Comparison of ENCODE assay signal across 8 mouse cellular contexts in the genomic region with DNA sequence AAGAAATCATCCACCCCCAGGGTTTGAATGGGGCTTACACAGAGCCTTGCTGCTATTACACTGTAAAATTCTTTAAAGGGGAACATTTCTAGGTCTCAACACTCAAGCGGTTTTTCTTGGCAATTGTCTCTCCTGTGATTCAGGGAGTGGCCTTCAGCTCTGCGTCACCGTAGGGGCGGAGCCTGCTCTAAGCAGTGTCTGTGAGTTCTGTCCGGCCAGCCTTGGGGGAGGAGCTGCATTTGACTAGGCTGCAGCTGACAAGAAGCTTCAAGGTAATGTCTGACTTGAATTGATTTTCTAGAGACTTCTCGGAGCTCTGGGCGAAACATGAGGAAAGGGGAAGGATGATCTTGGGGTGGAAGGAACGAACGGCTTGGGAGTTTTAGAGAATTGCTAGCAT. TPM values are rescaled to one million over a fixed set of nuclear protein-coding genes. Genes with fewer than 3 reads are reported as not detected.
DNase-seq lines count a peak whose midpoint lies in the region; ATAC-seq and TF ChIP-seq lines count a peak whose summit lies in the region.

No protein-coding gene starts in this region.

- peak; percentile 57 for DNase-seq in ovary, adult 18-20 months (ENCODE audit: low spot score)
- DNase-seq in ovary, postnatal 10 days (ENCODE audit: low spot score), result no peak
- DNase-seq in embryonic facial prominence, embryonic 11.5 days (ENCODE audit: low spot score), result peak; percentile 61
- peak; percentile 14 to 31 for DNase-seq in heart, adult 9 months (ENCODE audit: low spot score in 2 of 2)
- peak; percentile 80 for DNase-seq in kidney, adult 2 months
- peak; percentile 31 for DNase-seq in liver, postnatal 0 days
- DNase-seq in spleen, postnatal 4 days (ENCODE audit: low spot score in 2 of 2), result no peak

- H3K9ac ChIP-seq in embryonic facial prominence, embryonic 11.5 days (replicated peaks; ENCODE audit: low read length), result no peak overlapping the region
- H3K9ac ChIP-seq in liver, postnatal 0 days (replicated peaks), result no peak overlapping the region
- H3K9ac ChIP-seq in neural tube, embryonic 15.5 days (replicated peaks), result no peak overlapping the region

- no peak overlapping the region for H3K4me2 ChIP-seq in embryonic facial prominence, embryonic 11.5 days (ENCODE audit: low read depth, low read length)
- no peak overlapping the region for H3K4me2 ChIP-seq in liver, postnatal 0 days (ENCODE audit: low read depth, low read length)
- peak overlapping the region; percentile 45 for H3K4me2 ChIP-seq in neural tube, embryonic 15.5 days

- H3K36me3 ChIP-seq in embryonic facial prominence, embryonic 11.5 days (replicated peaks; ENCODE audit: control insufficient read depth, insufficient read depth, low read depth, low read length), result no peaks in the 10 kb centered on the region
- H3K36me3 ChIP-seq in kidney, adult 2 months (ENCODE audit: control insufficient read depth, insufficient read depth, low read length), result no peaks in the 10 kb centered on the region
- no peaks in the 10 kb centered on the region for H3K36me3 ChIP-seq in liver, postnatal 0 days (replicated peaks; ENCODE audit: insufficient read depth, low read length)
- H3K36me3 ChIP-seq in neural tube, embryonic 15.5 days, result no peaks in the 10 kb centered on the region

- no peak for TF ChIP-seq EP300 in liver, postnatal 0 days (IDR thresholded peaks at IDR 0.05; ENCODE audit: low read depth)

- TF ChIP-seq CTCF in kidney, adult 2 months (conservative IDR thresholded peaks at IDR 0.05; ENCODE audit: insufficient read depth, insufficient read length, low read depth, low read length), result no peak
- TF ChIP-seq CTCF in liver, postnatal 0 days (IDR thresholded peaks at IDR 0.05; ENCODE audit: low read depth), result no peak

- peak; percentile 76; the same call in 1 of the 2 replicates for ATAC-seq in embryonic facial prominence, embryonic 11.5 days (replicated peaks; ENCODE audit: insufficient number of reproducible peaks, low FRiP score, low TSS enrichment, low read depth)
- ATAC-seq in liver, postnatal 0 days, result no peak
- ATAC-seq in neural tube, embryonic 15.5 days (ENCODE audit: low FRiP score), result peak; percentile 79; the same call in 1 of the 2 replicates

- no peaks in the 10 kb centered on the region for H3K27me3 ChIP-seq in embryonic facial prominence, embryonic 11.5 days (ENCODE audit: control insufficient read depth, insufficient read depth, low read length)
- no peaks in the 10 kb centered on the region for H3K27me3 ChIP-seq in kidney, adult 2 months (replicated peaks; ENCODE audit: control insufficient read depth, insufficient read depth, low read length)
- no peaks in the 10 kb centered on the region for H3K27me3 ChIP-seq in liver, postnatal 0 days (ENCODE audit: insufficient read depth, low read length)
- H3K27me3 ChIP-seq in neural tube, embryonic 15.5 days (replicated peaks), result no peaks in the 10 kb centered on the region

- no peaks in the 10 kb centered on the region for H3K4me1 ChIP-seq in embryonic facial prominence, embryonic 11.5 days (ENCODE audit: control insufficient read depth, insufficient read depth, low read length)
- no peaks in the 10 kb centered on the region for H3K4me1 ChIP-seq in kidney, adult 2 months (ENCODE audit: control insufficient read depth, insufficient read depth, low read length)
- H3K4me1 ChIP-seq in liver, postnatal 0 days (ENCODE audit: insufficient read depth), result no peaks in the 10 kb centered on the region
- H3K4me1 ChIP-seq in neural tube, embryonic 15.5 days, result no peaks in the 10 kb centered on the region

- no peak overlapping the region for H3K4me3 ChIP-seq in embryonic facial prominence, embryonic 11.5 days (ENCODE audit: low read depth, low read length)
- peak overlapping the region; percentile 28; the same call in 1 of the 2 replicates for H3K4me3 ChIP-seq in kidney, adult 2 months (ENCODE audit: insufficient read depth, low read depth, low read length)
- no peak overlapping the region for H3K4me3 ChIP-seq in liver, postnatal 0 days (ENCODE audit: low read depth, low read length)
- no peak overlapping the region; the same call in 1 of the 2 replicates for H3K4me3 ChIP-seq in neural tube, embryonic 15.5 days (replicated peaks)

- 33% methylated on average over 9 of the region's 9 CpGs for WGBS in embryonic facial prominence, embryonic 11.5 days
- 7% methylated on average over 9 of the region's 9 CpGs for WGBS in kidney, adult 2 months
- 47% methylated on average over 9 of the region's 9 CpGs for WGBS in liver, postnatal 0 days (ENCODE audit: insufficient replicate concordance)
- WGBS in neural tube, embryonic 15.5 days, result 36% methylated on average over 9 of the region's 9 CpGs

- H3K27ac ChIP-seq in embryonic facial prominence, embryonic 11.5 days (replicated peaks; ENCODE audit: low read depth, low read length), result no peak overlapping the region
- no peak overlapping the region for H3K27ac ChIP-seq in kidney, adult 2 months (ENCODE audit: insufficient read depth, low read depth, low read length)
- no peak overlapping the region for H3K27ac ChIP-seq in liver, postnatal 0 days (ENCODE audit: low read depth)
- H3K27ac ChIP-seq in neural tube, embryonic 15.5 days (replicated peaks), result no peak overlapping the region

- H3K9me3 ChIP-seq in embryonic facial prominence, embryonic 11.5 days (replicated peaks; ENCODE audit: control insufficient read depth, low read length), result no peaks in the 10 kb centered on the region
- no peaks in the 10 kb centered on the region for H3K9me3 ChIP-seq in liver, postnatal 0 days (ENCODE audit: low read length)
- H3K9me3 ChIP-seq in neural tube, embryonic 15.5 days (replicated peaks), result no peaks in the 10 kb centered on the region

- TF ChIP-seq POLR2A in kidney, adult 2 months (IDR thresholded peaks at IDR 0.05; ENCODE audit: low read depth, low read length), result no peak

RNA-seq across cellular contexts. Expression of a gene that starts 21.3 kb away (rescaled TPM):
- polyA plus RNA-seq in embryonic facial prominence, embryonic 11.5 days (2014; fragmentation: Nextera tagmentation; extraction: Ambion mirVana), result 29.9 and 32.8 TPM in 2 replicates
- 0.76 and 1.2 TPM in 2 replicates for polyA plus RNA-seq in kidney, adult 2 months (2012; rRNA removed)
- polyA plus RNA-seq in liver, postnatal 0 days (2015; fragmentation: Nextera tagmentation; extraction: Ambion mirVana), result 1.6 and 1.7 TPM in 2 replicates
- polyA plus RNA-seq in neural tube, embryonic 15.5 days (2015; fragmentation: Nextera tagmentation; extraction: Ambion mirVana), result 12.5 and 13.6 TPM in 2 replicates

RNA-seq across cellular contexts. Expression of a gene that starts 52.1 kb away (rescaled TPM):
- not detected in 2 replicates for polyA plus RNA-seq in embryonic facial prominence, embryonic 11.5 days (2014; fragmentation: Nextera tagmentation; extraction: Ambion mirVana)
- polyA plus RNA-seq in kidney, adult 2 months (2012; rRNA removed), result not detected in 2 replicates
- not detected in 2 replicates for polyA plus RNA-seq in liver, postnatal 0 days (2015; fragmentation: Nextera tagmentation; extraction: Ambion mirVana)
- polyA plus RNA-seq in neural tube, embryonic 15.5 days (2015; fragmentation: Nextera tagmentation; extraction: Ambion mirVana), result not detected in 2 replicates

Comparison
In these comparisons a context has a peak if more than half of its experiments do, and no peak if none do; other contexts are left out.
1. DNase-seq: peak in ovary, adult 18-20 months (single experiment), embryonic facial prominence, embryonic 11.5 days (single experiment), heart, adult 9 months (2 of 2), kidney, adult 2 months (single experiment) and liver, postnatal 0 days (single experiment); none in ovary, postnatal 10 days (single experiment) and spleen, postnatal 4 days (0 of 2).